Mouse (Mus musculus): ENCODE data around the gene Supt3. TPM values are rescaled to one million over a fixed set of nuclear protein-coding genes. Genes with fewer than 3 reads are reported as not detected.
A peak's percentile ranks its signal among the peaks of the same experiment; 100 is the strongest.

The Supt3 gene
- polyA plus RNA-seq (2014; fragmentation: Nextera tagmentation; extraction: Ambion mirVana), result 21.1 and 23.1 TPM in 2 replicates

GRCm38 (mm10) chr17:44776738-44777270 lies at the start of gene Supt3:
Gene Supt3 (plus strand): TSS chr17:44777152.
- ATAC-seq (ENCODE audit: insufficient read depth) (peak; percentile 97), DNase-seq (peak; percentile 99)
- Histone ChIP-seq H3K9me3 (ENCODE audit: low read depth, low read length) (no peaks in the 10 kb centered on the region), H3K27ac (ENCODE audit: low read depth) (peak within 1 kb of the TSS; percentile 90), H3K4me2 (peak within 1 kb of the TSS; percentile 76), H3K9ac (peak within 1 kb of the TSS; percentile 90), H3K4me1 (ENCODE audit: insufficient read depth) (no peaks in the 10 kb centered on the region), H3K36me3 (ENCODE audit: insufficient read depth) (no peaks in the 10 kb centered on the region), H3K4me3 (ENCODE audit: low read depth, low read length) (peak within 1 kb of the TSS; percentile 75), H3K27me3 (ENCODE audit: insufficient read depth, low read length) (no peaks in the 10 kb centered on the region)
- no peak for TF ChIP-seq CTCF (IDR thresholded peaks at IDR 0.05; ENCODE audit: low read depth)
- under 1% methylated on average over 40 of the region's 40 CpGs for WGBS

- no peaks in the 10 kb centered on the region for H3K36me3 ChIP-seq (ENCODE audit: insufficient read depth)
- peaks cover 17% of the 10 kb centered on the region for H3K27me3 ChIP-seq (ENCODE audit: insufficient read depth, low read length)
- H3K9me3 ChIP-seq (ENCODE audit: low read depth, low read length), result no peaks in the 10 kb centered on the region
- no peak overlapping the region for H3K9ac ChIP-seq
- DNase-seq, result no peak
- no peak overlapping the region for H3K27ac ChIP-seq (ENCODE audit: low read depth)
- ATAC-seq (ENCODE audit: insufficient read depth), result no peak
- H3K4me2 ChIP-seq, result no peak overlapping the region
- no peaks in the 10 kb centered on the region for H3K4me1 ChIP-seq (ENCODE audit: insufficient read depth)
- TF ChIP-seq CTCF (IDR thresholded peaks at IDR 0.05; ENCODE audit: low read depth), result no peak
- no peak overlapping the region for H3K4me3 ChIP-seq (ENCODE audit: low read depth, low read length)
These were observed 49.3 kb upstream of the Supt3 start for GRCm38 (mm10) chr17:44727675-44728074.

DNA sequence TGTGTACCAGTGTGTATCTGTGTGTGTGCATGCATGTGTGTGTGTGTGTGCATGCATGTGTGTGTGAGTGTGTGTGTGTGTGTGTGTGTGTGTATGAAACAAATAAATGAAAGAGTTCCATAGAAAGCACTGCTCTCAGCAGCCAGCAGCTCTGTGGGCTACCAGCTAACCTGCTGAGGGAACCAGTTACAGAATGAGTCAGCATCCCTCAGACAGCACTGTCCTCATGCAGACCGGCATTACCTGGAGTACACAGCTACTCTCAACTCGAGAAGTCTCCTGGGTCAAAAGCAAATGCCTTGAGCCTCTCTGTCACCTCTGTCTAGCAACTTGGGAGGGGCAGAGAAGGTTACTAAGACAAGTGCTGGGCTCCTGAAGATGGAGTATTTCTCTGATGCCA lies 48.5 kb upstream of the Supt3 start:
- Histone ChIP-seq H3K4me3 (ENCODE audit: low read depth, low read length) (no peak overlapping the region), H3K9me3 (ENCODE audit: low read depth, low read length) (no peaks in the 10 kb centered on the region), H3K27ac (ENCODE audit: low read depth) (no peak overlapping the region), H3K4me2 (no peak overlapping the region), H3K36me3 (ENCODE audit: insufficient read depth) (no peaks in the 10 kb centered on the region), H3K27me3 (ENCODE audit: insufficient read depth, low read length) (peaks cover 22% of the 10 kb centered on the region), H3K4me1 (ENCODE audit: insufficient read depth) (no peaks in the 10 kb centered on the region), H3K9ac (no peak overlapping the region)
- DNase-seq (no peak), ATAC-seq (ENCODE audit: insufficient read depth) (no peak)
- 36% methylated on average over 2 of the region's 2 CpGs for WGBS
- no peak for TF ChIP-seq CTCF (IDR thresholded peaks at IDR 0.05; ENCODE audit: low read depth)

GRCm38 (mm10) chr17:44733544-44734310 lies 43.2 kb upstream of the Supt3 start:
- TF ChIP-seq CTCF (IDR thresholded peaks at IDR 0.05; ENCODE audit: low read depth), result no peak
- Histone ChIP-seq H3K4me1 (ENCODE audit: insufficient read depth) (0 out of 2 replicates have a peak, but pooled peaks cover 4% of the 10 kb centered on the region), H3K27me3 (ENCODE audit: insufficient read depth, low read length) (peaks cover 70% of the 10 kb centered on the region), H3K27ac (ENCODE audit: low read depth) (no peak overlapping the region), H3K4me3 (ENCODE audit: low read depth, low read length) (peak overlapping the region; percentile 64), H3K9ac (no peak overlapping the region), H3K9me3 (ENCODE audit: low read depth, low read length) (no peaks in the 10 kb centered on the region), H3K4me2 (peak overlapping the region; percentile 93), H3K36me3 (ENCODE audit: insufficient read depth) (no peaks in the 10 kb centered on the region)
- ATAC-seq (ENCODE audit: insufficient read depth) (no peak), DNase-seq (no peak)
- 8% methylated on average over 23 of the region's 23 CpGs for WGBS

- no peak overlapping the region for H3K27ac ChIP-seq (ENCODE audit: low read depth)
- TF ChIP-seq CTCF (IDR thresholded peaks at IDR 0.05; ENCODE audit: low read depth), result peak; percentile 5; the same call in 1 of the 2 replicates
- peak; percentile 33; the same call in 1 of the 2 replicates for ATAC-seq (ENCODE audit: insufficient read depth)
These were observed 42.3 kb upstream of the Supt3 start for GRCm38 (mm10) chr17:44734501-44735222.

DNA sequence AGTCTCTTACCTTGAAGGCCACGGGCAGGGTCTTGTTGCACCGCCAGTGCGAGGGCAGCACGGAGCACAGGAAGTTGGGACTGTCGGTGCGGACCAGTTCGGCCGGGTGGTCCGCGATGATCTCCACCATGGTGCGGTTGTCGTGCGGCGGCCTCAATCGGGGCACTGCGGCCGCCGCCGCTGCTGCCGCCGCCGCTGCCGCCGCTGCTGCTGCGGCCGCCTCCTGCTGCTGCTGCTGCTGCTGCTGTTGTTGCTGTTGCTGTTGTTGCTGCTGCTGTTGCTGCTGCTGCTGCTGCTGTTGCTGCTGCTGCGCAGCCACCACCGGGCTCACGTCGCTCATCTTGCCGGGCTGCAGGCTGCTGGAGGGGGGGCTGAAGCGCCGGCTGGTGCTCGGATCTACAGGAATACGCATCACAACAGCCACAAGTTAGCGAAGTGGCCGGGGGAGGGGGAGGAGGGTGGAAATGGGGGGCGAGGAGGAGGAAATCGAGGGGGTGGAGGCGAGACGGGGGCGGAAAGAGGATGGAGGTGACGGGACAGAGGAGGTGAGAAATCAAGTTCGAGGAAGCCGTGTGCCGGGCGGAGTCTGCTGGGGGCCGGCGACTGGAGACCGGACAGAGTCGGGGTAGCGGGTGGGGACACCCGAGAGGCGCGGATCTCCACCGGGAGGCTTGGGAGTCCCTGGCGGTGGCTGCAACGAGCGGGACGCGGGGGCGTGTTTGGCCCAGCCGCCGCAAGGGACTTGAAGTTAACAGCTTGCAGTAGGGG lies 41.5 kb upstream of the Supt3 start:
- Histone ChIP-seq H3K9ac (peak overlapping the region; percentile 63), H3K4me3 (ENCODE audit: low read depth, low read length) (peak overlapping the region; percentile 64), H3K4me1 (ENCODE audit: insufficient read depth) (0 out of 2 replicates have a peak, but pooled peaks cover 4% of the 10 kb centered on the region), H3K27me3 (ENCODE audit: insufficient read depth, low read length) (peaks cover 78% of the 10 kb centered on the region), H3K36me3 (ENCODE audit: insufficient read depth) (no peaks in the 10 kb centered on the region), H3K4me2 (peak overlapping the region; percentile 93), H3K27ac (ENCODE audit: low read depth) (no peak overlapping the region), H3K9me3 (ENCODE audit: low read depth, low read length) (no peaks in the 10 kb centered on the region)
- ATAC-seq (ENCODE audit: insufficient read depth) (peak; percentile 50), DNase-seq (peak; percentile 46)
- TF ChIP-seq CTCF (IDR thresholded peaks at IDR 0.05; ENCODE audit: low read depth), result peak; percentile 22; the same call in 1 of the 2 replicates
- under 1% methylated on average over 64 of the region's 64 CpGs for WGBS

More at GRCm38 (mm10) chr17:44734501-44735222, 42.3 kb upstream of the Supt3 start:
- WGBS, result under 1% methylated on average over 48 of the region's 48 CpGs
- Histone ChIP-seq H3K9ac (peak overlapping the region; percentile 29; the same call in 1 of the 2 replicates), H3K27me3 (ENCODE audit: insufficient read depth, low read length) (peaks cover 78% of the 10 kb centered on the region), H3K4me2 (peak overlapping the region; percentile 93), H3K4me3 (ENCODE audit: low read depth, low read length) (peak overlapping the region; percentile 64), H3K9me3 (ENCODE audit: low read depth, low read length) (no peaks in the 10 kb centered on the region), H3K36me3 (ENCODE audit: insufficient read depth) (no peaks in the 10 kb centered on the region), H3K4me1 (ENCODE audit: insufficient read depth) (0 out of 2 replicates have a peak, but pooled peaks cover 4% of the 10 kb centered on the region)
- peak; percentile 55 for DNase-seq
